Mouse (Mus musculus): Measurements from ENCODE around the gene Lst1.

GRCm38 (mm10) chr17:35141971-35142370 is 46.3 kb downstream of the Lst1 start:
- TF ChIP-seq CTCF (IDR thresholded peaks at IDR 0.05; ENCODE audit: low read depth): no peak
- no peak for TF ChIP-seq EP300 (IDR thresholded peaks at IDR 0.05; ENCODE audit: low read depth)

All from liver, embryonic 14.5 days (tissue).